Mouse (Mus musculus): ENCODE results near the gene Myo7a. TPM values are rescaled to one million over a fixed set of nuclear protein-coding genes. Genes with fewer than 3 reads are reported as not detected.
A peak's percentile ranks its signal among the peaks of the same experiment; 100 is the strongest.

Gene Myo7a
- polyA plus RNA-seq, 1 experiment from 2014 or later: 9.7 TPM

DNA sequence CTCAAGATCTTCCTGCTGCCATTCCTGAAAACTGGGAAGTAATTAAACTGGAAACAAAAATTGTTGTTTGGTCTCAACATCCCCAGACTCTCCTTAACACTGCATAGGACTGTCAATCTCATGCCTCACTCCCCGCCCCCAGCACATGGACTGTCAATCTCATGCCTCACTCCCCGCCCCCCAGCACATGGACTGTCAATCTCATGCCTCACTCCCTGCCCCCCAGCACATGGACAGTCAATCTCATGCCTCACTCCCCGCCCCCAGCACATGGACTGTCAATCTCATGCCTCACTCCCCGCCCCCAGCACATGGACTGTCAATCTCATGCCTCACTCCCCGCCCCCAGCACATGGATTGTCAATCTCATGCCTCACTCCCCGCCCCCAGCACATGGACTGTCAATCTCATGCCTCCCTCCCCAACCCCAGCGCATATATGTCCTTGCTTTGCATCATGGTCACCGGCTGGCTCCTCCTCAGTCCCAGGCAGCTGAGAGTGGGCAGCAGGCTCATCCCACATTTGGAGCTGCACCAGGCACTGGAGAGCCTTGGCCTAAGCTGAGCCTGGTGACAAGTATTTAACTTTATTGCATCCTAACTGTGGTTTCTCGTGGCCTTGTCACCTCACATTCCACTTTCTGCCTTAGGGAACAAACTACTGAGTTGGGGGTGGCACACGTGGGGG is 29.5 kb upstream of the Myo7a start:
- no peaks in the 10 kb centered on the region for H3K27me3 ChIP-seq (ENCODE audit: control insufficient read depth, insufficient read depth, low read length)
- H3K9me3 ChIP-seq (replicated peaks; ENCODE audit: control insufficient read depth, low read length): no peaks in the 10 kb centered on the region
- DNase-seq (ENCODE audit: low spot score) (no peak), ATAC-seq (replicated peaks; ENCODE audit: insufficient number of reproducible peaks, low FRiP score, low TSS enrichment, low read depth) (no peak)
- H3K4me3 ChIP-seq (ENCODE audit: low read depth, low read length): no peak overlapping the region
- no peak overlapping the region for H3K4me2 ChIP-seq (ENCODE audit: low read depth, low read length)
- 68% methylated on average over 10 of the region's 10 CpGs for WGBS
- H3K9ac ChIP-seq (replicated peaks; ENCODE audit: low read length): no peak overlapping the region
- no peak overlapping the region for H3K27ac ChIP-seq (replicated peaks; ENCODE audit: low read depth, low read length)
- no peaks in the 10 kb centered on the region for H3K4me1 ChIP-seq (ENCODE audit: control insufficient read depth, insufficient read depth, low read length)
- H3K36me3 ChIP-seq (replicated peaks; ENCODE audit: control insufficient read depth, insufficient read depth, low read depth, low read length): no peaks in the 10 kb centered on the region

DNA sequence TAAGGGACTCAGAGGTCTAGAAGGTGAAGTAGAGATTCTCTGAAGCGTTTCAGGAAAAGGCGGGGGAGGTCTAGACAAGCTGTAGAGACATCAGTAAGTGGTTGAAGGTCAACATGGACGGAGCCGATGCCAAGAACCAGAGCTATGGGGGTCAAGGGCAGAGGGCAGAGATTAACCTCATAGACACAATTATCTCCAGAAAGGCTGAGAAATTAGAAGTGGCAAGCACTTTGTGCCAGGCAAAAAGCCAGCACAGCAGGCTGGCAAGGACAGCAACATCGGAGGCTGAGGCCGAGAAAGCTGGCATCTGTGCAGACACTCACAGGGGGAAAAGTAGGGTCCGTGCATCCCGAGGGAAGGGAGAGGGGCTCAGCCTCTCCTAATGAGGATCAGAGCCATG is 28.4 kb upstream of the Myo7a start:
- Histone ChIP-seq H3K27ac (replicated peaks; ENCODE audit: low read depth, low read length) (no peak overlapping the region), H3K36me3 (replicated peaks; ENCODE audit: control insufficient read depth, insufficient read depth, low read depth, low read length) (no peaks in the 10 kb centered on the region), H3K9me3 (replicated peaks; ENCODE audit: control insufficient read depth, low read length) (no peaks in the 10 kb centered on the region), H3K4me3 (ENCODE audit: low read depth, low read length) (no peak overlapping the region), H3K9ac (replicated peaks; ENCODE audit: low read length) (no peak overlapping the region), H3K4me1 (ENCODE audit: control insufficient read depth, insufficient read depth, low read length) (no peaks in the 10 kb centered on the region), H3K27me3 (ENCODE audit: control insufficient read depth, insufficient read depth, low read length) (no peaks in the 10 kb centered on the region), H3K4me2 (ENCODE audit: low read depth, low read length) (no peak overlapping the region)
- WGBS: 68% methylated on average over 8 of the region's 8 CpGs
- ATAC-seq (replicated peaks; ENCODE audit: insufficient number of reproducible peaks, low FRiP score, low TSS enrichment, low read depth): no peak
- DNase-seq (ENCODE audit: low spot score): no peak

DNA sequence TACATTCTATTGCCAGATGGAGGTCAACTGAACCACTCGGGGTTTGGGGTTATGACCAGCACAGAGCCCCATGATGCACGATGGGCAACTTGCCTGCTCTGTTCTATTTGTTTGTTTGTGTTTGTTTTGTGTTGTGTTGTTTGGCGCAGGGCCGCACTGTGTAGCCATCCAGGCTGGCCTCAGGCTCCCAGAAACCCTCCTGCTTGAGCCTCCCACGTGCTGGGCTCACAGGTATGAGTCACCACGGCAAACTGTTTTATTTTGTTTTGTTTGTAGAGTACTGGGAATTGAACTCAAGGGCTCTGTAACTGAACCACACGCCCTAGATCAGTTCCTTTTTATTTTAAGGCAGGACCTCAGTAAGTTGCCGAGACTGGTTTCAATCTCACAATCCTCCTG is 27.1 kb upstream of the Myo7a start:
- no peak for DNase-seq (ENCODE audit: low spot score)
- no peak overlapping the region for H3K4me3 ChIP-seq (ENCODE audit: low read depth, low read length)
- 80% methylated on average over 8 of the region's 8 CpGs for WGBS
- H3K27me3 ChIP-seq (ENCODE audit: control insufficient read depth, insufficient read depth, low read length): no peaks in the 10 kb centered on the region
- H3K4me2 ChIP-seq (ENCODE audit: low read depth, low read length): no peak overlapping the region
- no peak for ATAC-seq (replicated peaks; ENCODE audit: insufficient number of reproducible peaks, low FRiP score, low TSS enrichment, low read depth)
- no peaks in the 10 kb centered on the region for H3K36me3 ChIP-seq (replicated peaks; ENCODE audit: control insufficient read depth, insufficient read depth, low read depth, low read length)
- no peak overlapping the region for H3K9ac ChIP-seq (replicated peaks; ENCODE audit: low read length)
- no peaks in the 10 kb centered on the region for H3K9me3 ChIP-seq (replicated peaks; ENCODE audit: control insufficient read depth, low read length)
- H3K27ac ChIP-seq (replicated peaks; ENCODE audit: low read depth, low read length): no peak overlapping the region
- H3K4me1 ChIP-seq (ENCODE audit: control insufficient read depth, insufficient read depth, low read length): no peaks in the 10 kb centered on the region

DNA sequence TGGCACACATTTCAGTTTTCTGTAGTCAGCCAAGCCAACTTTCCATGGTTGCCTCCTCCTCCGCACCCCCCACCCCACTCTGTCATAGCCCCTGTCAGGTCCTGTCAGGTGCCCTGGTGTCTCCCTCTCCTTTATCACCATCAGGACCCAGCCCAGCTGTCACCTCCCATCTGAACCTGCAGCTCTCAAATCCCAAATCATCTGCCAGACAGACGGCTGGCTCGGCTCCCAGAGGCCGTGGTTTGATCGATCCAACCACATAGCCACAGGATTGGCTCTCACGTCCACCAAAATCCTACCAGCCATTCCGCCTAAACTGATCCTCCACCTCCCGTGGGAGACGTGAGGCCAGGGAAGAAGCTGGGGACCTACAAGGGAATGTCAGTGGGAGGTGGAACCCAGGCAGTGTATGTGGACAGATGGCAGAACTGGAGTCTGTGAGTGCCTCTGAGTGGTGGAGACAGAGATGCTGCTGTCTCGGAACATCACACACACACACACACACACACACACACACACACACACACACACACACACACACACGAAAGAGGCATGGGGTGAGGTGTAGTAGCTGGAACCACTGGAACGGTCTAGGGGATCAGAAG is 26.6 kb upstream of the Myo7a start:
- H3K27ac ChIP-seq (replicated peaks; ENCODE audit: low read depth, low read length): no peak overlapping the region
- H3K27me3 ChIP-seq (ENCODE audit: control insufficient read depth, insufficient read depth, low read length): no peaks in the 10 kb centered on the region
- no peak for DNase-seq (ENCODE audit: low spot score)
- no peaks in the 10 kb centered on the region for H3K36me3 ChIP-seq (replicated peaks; ENCODE audit: control insufficient read depth, insufficient read depth, low read depth, low read length)
- H3K4me1 ChIP-seq (ENCODE audit: control insufficient read depth, insufficient read depth, low read length): no peaks in the 10 kb centered on the region
- ATAC-seq (replicated peaks; ENCODE audit: insufficient number of reproducible peaks, low FRiP score, low TSS enrichment, low read depth): no peak
- no peak overlapping the region for H3K4me2 ChIP-seq (ENCODE audit: low read depth, low read length)
- WGBS: 86% methylated on average over 12 of the region's 12 CpGs
- H3K9ac ChIP-seq (replicated peaks; ENCODE audit: low read length): no peak overlapping the region
- H3K9me3 ChIP-seq (replicated peaks; ENCODE audit: control insufficient read depth, low read length): no peaks in the 10 kb centered on the region
- no peak overlapping the region for H3K4me3 ChIP-seq (ENCODE audit: low read depth, low read length)

DNA sequence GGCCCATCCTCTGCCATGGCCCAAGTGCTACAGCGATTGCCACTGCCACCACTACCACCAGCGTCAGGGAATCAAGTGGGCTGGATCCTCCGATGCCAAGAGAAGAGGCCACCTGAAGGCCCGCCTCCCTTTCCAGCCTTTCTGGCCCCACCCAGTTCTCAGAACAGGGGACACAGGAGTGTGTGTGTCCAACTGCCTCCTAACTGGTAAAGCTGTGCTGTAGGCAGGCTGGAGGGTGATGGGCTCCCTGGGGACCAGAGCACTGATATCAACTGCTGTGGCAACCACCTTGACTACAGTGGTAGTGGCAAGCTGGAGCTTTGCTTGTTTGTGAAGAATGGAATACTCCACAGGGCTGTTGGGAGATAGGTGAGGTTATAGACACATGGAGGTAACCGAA is 26.1 kb upstream of the Myo7a start, which contains the start of gene Omp:
Gene Omp (minus strand): TSS at position 101 of the 400 bp plus-strand sequence.
- no peak within 1 kb of the TSS for H3K27ac ChIP-seq (replicated peaks; ENCODE audit: low read depth, low read length)
- no peak for DNase-seq (ENCODE audit: low spot score)
- H3K4me1 ChIP-seq (ENCODE audit: control insufficient read depth, insufficient read depth, low read length): no peaks in the 10 kb centered on the region

DNA sequence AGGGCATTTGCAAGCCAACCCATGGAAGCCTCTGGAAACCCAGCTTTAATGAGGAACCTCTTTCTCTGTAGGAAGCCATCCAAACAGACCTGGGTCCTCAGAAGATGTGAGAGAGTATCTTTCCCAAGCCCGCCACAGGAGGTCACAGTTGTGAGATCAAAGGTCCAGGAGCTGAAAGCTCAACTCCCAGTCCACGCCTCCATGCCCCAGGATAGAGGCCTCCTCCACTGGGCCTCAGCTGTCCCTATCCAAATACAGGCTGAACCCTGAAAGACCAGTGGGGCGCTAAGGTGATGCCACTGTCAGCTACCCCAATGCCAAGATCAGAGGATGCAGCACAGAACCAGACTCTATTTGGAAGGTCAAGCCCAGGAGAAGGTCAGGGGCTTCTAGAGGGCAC is 23.3 kb upstream of the Myo7a start:
- H3K9me3 ChIP-seq (replicated peaks; ENCODE audit: control insufficient read depth, low read length): no peaks in the 10 kb centered on the region
- H3K9ac ChIP-seq (replicated peaks; ENCODE audit: low read length): no peak overlapping the region
- no peaks in the 10 kb centered on the region for H3K4me1 ChIP-seq (ENCODE audit: control insufficient read depth, insufficient read depth, low read length)
- 54% methylated on average over 3 of the region's 3 CpGs for WGBS
- no peak for DNase-seq (ENCODE audit: low spot score)
- no peak overlapping the region for H3K27ac ChIP-seq (replicated peaks; ENCODE audit: low read depth, low read length)
- no peak overlapping the region for H3K4me2 ChIP-seq (ENCODE audit: low read depth, low read length)
- H3K4me3 ChIP-seq (ENCODE audit: low read depth, low read length): no peak overlapping the region
- H3K36me3 ChIP-seq (replicated peaks; ENCODE audit: control insufficient read depth, insufficient read depth, low read depth, low read length): no peaks in the 10 kb centered on the region
- no peaks in the 10 kb centered on the region for H3K27me3 ChIP-seq (ENCODE audit: control insufficient read depth, insufficient read depth, low read length)
- no peak for ATAC-seq (replicated peaks; ENCODE audit: insufficient number of reproducible peaks, low FRiP score, low TSS enrichment, low read depth)

More for the DNA sequence above, 26.1 kb upstream of the Myo7a start, which contains the start of gene Omp:
- no peak for ATAC-seq (replicated peaks; ENCODE audit: insufficient number of reproducible peaks, low FRiP score, low TSS enrichment, low read depth)
- no peak within 1 kb of the TSS for H3K4me2 ChIP-seq (ENCODE audit: low read depth, low read length)
- no peak within 1 kb of the TSS for H3K4me3 ChIP-seq (ENCODE audit: low read depth, low read length)
- WGBS: 87% methylated on average over 5 of the region's 5 CpGs
- no peaks in the 10 kb centered on the region for H3K9me3 ChIP-seq (replicated peaks; ENCODE audit: control insufficient read depth, low read length)
- H3K9ac ChIP-seq (replicated peaks; ENCODE audit: low read length): no peak within 1 kb of the TSS
- H3K36me3 ChIP-seq (replicated peaks; ENCODE audit: control insufficient read depth, insufficient read depth, low read depth, low read length): no peaks in the 10 kb centered on the region
- H3K27me3 ChIP-seq (ENCODE audit: control insufficient read depth, insufficient read depth, low read length): no peaks in the 10 kb centered on the region

DNA sequence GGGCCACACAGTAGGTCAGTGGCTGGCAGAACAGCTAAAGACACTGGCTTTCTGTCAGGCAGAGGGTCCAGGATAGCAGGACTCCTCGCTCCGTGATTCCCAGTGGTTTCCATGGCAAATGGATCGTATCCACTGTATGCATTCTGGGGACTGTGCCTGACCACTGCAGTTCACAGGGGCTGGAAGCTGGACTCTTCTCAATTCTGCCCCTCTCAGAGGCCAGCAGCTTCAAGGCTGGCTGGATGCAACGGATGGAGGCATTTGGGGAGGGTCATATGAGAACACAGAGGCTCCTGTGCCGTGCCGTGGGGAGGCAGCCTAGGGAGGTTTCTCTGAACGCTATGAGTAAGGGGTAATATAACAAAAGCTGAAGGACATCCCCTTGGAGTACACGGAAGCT is 22.9 kb upstream of the Myo7a start:
- Histone ChIP-seq H3K27me3 (ENCODE audit: control insufficient read depth, insufficient read depth, low read length) (no peaks in the 10 kb centered on the region), H3K4me1 (ENCODE audit: control insufficient read depth, insufficient read depth, low read length) (no peaks in the 10 kb centered on the region), H3K4me2 (ENCODE audit: low read depth, low read length) (no peak overlapping the region), H3K36me3 (replicated peaks; ENCODE audit: control insufficient read depth, insufficient read depth, low read depth, low read length) (no peaks in the 10 kb centered on the region), H3K9me3 (replicated peaks; ENCODE audit: control insufficient read depth, low read length) (no peaks in the 10 kb centered on the region), H3K4me3 (ENCODE audit: low read depth, low read length) (no peak overlapping the region), H3K27ac (replicated peaks; ENCODE audit: low read depth, low read length) (no peak overlapping the region), H3K9ac (replicated peaks; ENCODE audit: low read length) (no peak overlapping the region)
- 49% methylated on average over 8 of the region's 8 CpGs for WGBS
- no peak for DNase-seq (ENCODE audit: low spot score)
- ATAC-seq (replicated peaks; ENCODE audit: insufficient number of reproducible peaks, low FRiP score, low TSS enrichment, low read depth): no peak

DNA sequence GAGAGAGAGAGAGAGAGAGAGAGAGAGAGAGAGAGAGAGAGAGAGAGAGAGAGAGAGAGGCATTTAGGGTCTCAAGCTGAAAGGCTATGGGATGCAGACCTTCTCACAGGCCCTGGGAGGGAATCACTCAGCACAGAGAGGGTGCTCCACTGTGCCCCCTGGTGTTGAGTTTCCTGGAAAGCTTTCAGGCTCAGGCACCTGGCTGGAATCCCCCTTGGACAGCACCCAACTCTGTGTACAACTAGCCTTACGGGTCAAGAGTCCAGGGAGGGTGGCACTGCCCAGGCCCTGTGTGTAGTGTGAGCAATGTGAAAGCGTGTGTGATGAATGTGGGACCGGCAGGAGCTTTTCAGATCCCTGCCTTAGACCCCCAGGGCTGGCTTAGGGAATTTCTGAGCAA is 21.9 kb upstream of the Myo7a start:
- H3K4me1 ChIP-seq (ENCODE audit: control insufficient read depth, insufficient read depth, low read length): no peaks in the 10 kb centered on the region
- peak; percentile 63 for DNase-seq (ENCODE audit: low spot score)
- H3K9ac ChIP-seq (replicated peaks; ENCODE audit: low read length): no peak overlapping the region
- no peak overlapping the region for H3K27ac ChIP-seq (replicated peaks; ENCODE audit: low read depth, low read length)
- H3K27me3 ChIP-seq (ENCODE audit: control insufficient read depth, insufficient read depth, low read length): no peaks in the 10 kb centered on the region
- H3K36me3 ChIP-seq (replicated peaks; ENCODE audit: control insufficient read depth, insufficient read depth, low read depth, low read length): no peaks in the 10 kb centered on the region
- no peak overlapping the region for H3K4me2 ChIP-seq (ENCODE audit: low read depth, low read length)
- H3K9me3 ChIP-seq (replicated peaks; ENCODE audit: control insufficient read depth, low read length): no peaks in the 10 kb centered on the region
- WGBS: 53% methylated on average over 3 of the region's 3 CpGs
- ATAC-seq (replicated peaks; ENCODE audit: insufficient number of reproducible peaks, low FRiP score, low TSS enrichment, low read depth): no peak
- no peak overlapping the region for H3K4me3 ChIP-seq (ENCODE audit: low read depth, low read length)
